Mouse (Mus musculus) right cerebral cortex, postnatal 25 days (tissue): ENCODE measurements at regions not wholly inside any gene's neighbourhood (a gene's known extent, or its start where the extent isn't known, plus 50 kb on each side); places are given as distances from the start of the nearest gene placed in this dataset.

ENCODE experiments used
- DNase-seq: peaks from one replicate; pipeline ENCODE4 v3.0.0; 2022

DNA sequence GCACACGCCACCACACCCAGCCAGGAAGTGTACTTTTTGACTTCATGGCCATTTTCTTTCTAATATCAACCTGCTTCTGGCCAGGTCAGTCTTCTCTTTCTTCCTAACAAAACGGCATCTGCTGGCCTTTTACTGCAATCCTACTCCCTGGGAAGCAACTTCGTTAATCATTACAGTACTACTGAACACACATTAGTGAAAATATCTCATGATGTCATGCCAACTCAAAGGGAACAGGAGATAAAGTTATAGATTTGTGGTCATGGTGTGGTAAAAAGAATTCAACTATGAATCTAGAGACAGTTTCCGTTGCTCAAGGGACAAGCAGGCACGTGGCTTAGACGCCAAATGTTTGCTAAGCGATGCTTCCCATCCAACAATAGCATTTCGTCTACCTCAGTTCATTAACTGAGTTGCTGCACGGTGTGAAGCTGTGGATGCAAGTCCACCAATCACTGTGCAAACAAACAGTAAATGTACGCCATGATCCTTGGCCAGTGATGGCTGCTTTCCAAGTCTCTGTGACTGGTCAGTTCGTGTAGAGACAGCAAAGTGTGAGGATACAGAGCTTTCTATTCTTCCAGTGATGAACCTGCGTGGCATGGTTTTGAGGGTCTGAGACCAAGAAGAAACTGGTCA lies 55.7 kb upstream of the Frmd6 start:
- DNase-seq, result no peak

DNA sequence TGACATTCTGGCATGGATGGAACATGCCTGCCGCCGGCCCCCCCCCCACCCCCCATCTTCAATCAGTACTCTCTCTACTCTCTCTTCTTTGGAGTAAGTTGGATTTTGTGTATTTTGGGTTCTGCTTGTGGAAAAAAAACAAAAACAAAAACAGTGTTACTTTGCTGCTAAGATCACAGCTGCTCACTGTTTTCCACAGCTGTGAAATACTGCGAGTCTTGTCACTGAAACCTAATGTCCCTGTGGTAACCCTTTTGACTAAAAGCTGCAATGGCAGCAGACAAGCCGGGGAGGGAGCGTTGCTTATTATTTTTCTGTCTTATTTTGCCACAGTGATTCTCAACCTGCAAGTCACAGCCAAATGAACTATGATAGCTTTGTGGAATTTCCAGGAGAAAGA lies 51.3 kb upstream of the Frmd6 start:
- no peak for DNase-seq

GRCm38 (mm10) chr12:70774816-70775591 lies 50.3 kb upstream of the Frmd6 start:
- DNase-seq, result no peak
